Mouse (Mus musculus): Measurements from ENCODE around the gene Parp11. TPM values are rescaled to one million over a fixed set of nuclear protein-coding genes. Genes with fewer than 3 reads are reported as not detected.

Gene Parp11
- polyA plus RNA-seq, 1 experiment from 2014 or later: 85.8 TPM

- H3K27ac ChIP-seq: no peak overlapping the region
- ATAC-seq (ENCODE audit: low FRiP score): no peak
- H3K4me2 ChIP-seq (replicated peaks): no peak overlapping the region
- no peaks in the 10 kb centered on the region for H3K27me3 ChIP-seq (ENCODE audit: control insufficient read depth, insufficient read depth, low read length)
- peaks cover 13% of the 10 kb centered on the region for H3K4me1 ChIP-seq (replicated peaks; ENCODE audit: control insufficient read depth, insufficient read depth, low read length)
- WGBS: 9% methylated on average over 2 of the region's 2 CpGs
- no peaks in the 10 kb centered on the region for H3K36me3 ChIP-seq (replicated peaks; ENCODE audit: control insufficient read depth, insufficient read depth)
- H3K4me3 ChIP-seq (replicated peaks; ENCODE audit: low read length): no peak overlapping the region
- DNase-seq (ENCODE audit: low spot score): no peak
- no peaks in the 10 kb centered on the region for H3K9me3 ChIP-seq (ENCODE audit: control insufficient read depth, low read length)
- H3K9ac ChIP-seq: no peak overlapping the region
Measured at GRCm38 (mm10) chr6:127443910-127444309, 2.7 kb upstream of the Parp11 start.

GRCm38 (mm10) chr6:127444466-127444865 is 2.2 kb upstream of the Parp11 start:
- no peak overlapping the region for H3K27ac ChIP-seq
- H3K4me1 ChIP-seq (replicated peaks; ENCODE audit: control insufficient read depth, insufficient read depth, low read length): peaks cover 16% of the 10 kb centered on the region
- no peaks in the 10 kb centered on the region for H3K36me3 ChIP-seq (replicated peaks; ENCODE audit: control insufficient read depth, insufficient read depth)
- H3K9me3 ChIP-seq (ENCODE audit: control insufficient read depth, low read length): no peaks in the 10 kb centered on the region
- ATAC-seq (ENCODE audit: low FRiP score) (no peak), DNase-seq (ENCODE audit: low spot score) (no peak)
- no peaks in the 10 kb centered on the region for H3K27me3 ChIP-seq (ENCODE audit: control insufficient read depth, insufficient read depth, low read length)
- WGBS: 39% methylated on average over 4 of the region's 4 CpGs
- no peak overlapping the region for H3K4me3 ChIP-seq (replicated peaks; ENCODE audit: low read length)
- no peak overlapping the region for H3K4me2 ChIP-seq (replicated peaks)
- no peak overlapping the region for H3K9ac ChIP-seq

- H3K9me3 ChIP-seq (ENCODE audit: control insufficient read depth, low read length): no peaks in the 10 kb centered on the region
- H3K27me3 ChIP-seq (ENCODE audit: control insufficient read depth, insufficient read depth, low read length): no peaks in the 10 kb centered on the region
- ATAC-seq (ENCODE audit: low FRiP score) (no peak), DNase-seq (ENCODE audit: low spot score) (no peak)
- WGBS: 70% methylated on average over 10 of the region's 10 CpGs
- peaks cover 5% of the 10 kb centered on the region; the same call in 1 of the 2 replicates for H3K4me1 ChIP-seq (replicated peaks; ENCODE audit: control insufficient read depth, insufficient read depth, low read length)
- no peaks in the 10 kb centered on the region for H3K36me3 ChIP-seq (replicated peaks; ENCODE audit: control insufficient read depth, insufficient read depth)
- no peak overlapping the region for H3K4me2 ChIP-seq (replicated peaks)
- H3K4me3 ChIP-seq (replicated peaks; ENCODE audit: low read length): no peak overlapping the region
- H3K9ac ChIP-seq: no peak overlapping the region
- no peak overlapping the region for H3K27ac ChIP-seq
Measured at GRCm38 (mm10) chr6:127447686-127448460, 1.2 kb downstream of the Parp11 start.

- Histone ChIP-seq H3K4me1 (replicated peaks; ENCODE audit: control insufficient read depth, insufficient read depth, low read length) (peaks cover 5% of the 10 kb centered on the region; the same call in 1 of the 2 replicates), H3K27ac (peak overlapping the region; percentile 76; the same call in 1 of the 2 replicates), H3K9me3 (ENCODE audit: control insufficient read depth, low read length) (no peaks in the 10 kb centered on the region), H3K4me2 (replicated peaks) (no peak overlapping the region), H3K4me3 (replicated peaks; ENCODE audit: low read length) (no peak overlapping the region), H3K27me3 (ENCODE audit: control insufficient read depth, insufficient read depth, low read length) (no peaks in the 10 kb centered on the region), H3K9ac (no peak overlapping the region), H3K36me3 (replicated peaks; ENCODE audit: control insufficient read depth, insufficient read depth) (no peaks in the 10 kb centered on the region)
- 56% methylated on average over 2 of the region's 2 CpGs for WGBS
- ATAC-seq (ENCODE audit: low FRiP score): no peak
- no peak for DNase-seq (ENCODE audit: low spot score)
Measured at GRCm38 (mm10) chr6:127448869-127449268, 2.2 kb downstream of the Parp11 start.

- 8% methylated on average over 10 of the region's 10 CpGs for WGBS
- Histone ChIP-seq H3K4me2 (replicated peaks) (no peak overlapping the region), H3K9ac (no peak overlapping the region)
Measured at GRCm38 (mm10) chr6:127449531-127450422, 3.1 kb downstream of the Parp11 start.

GRCm38 (mm10) chr6:127453407-127454343 is 7.0 kb downstream of the Parp11 start:
- Histone ChIP-seq H3K9ac (peak overlapping the region; percentile 83), H3K4me1 (replicated peaks; ENCODE audit: control insufficient read depth, insufficient read depth, low read length) (peaks cover 16% of the 10 kb centered on the region), H3K9me3 (ENCODE audit: control insufficient read depth, low read length) (no peaks in the 10 kb centered on the region), H3K4me2 (replicated peaks) (peak overlapping the region; percentile 73), H3K4me3 (replicated peaks; ENCODE audit: low read length) (peak overlapping the region; percentile 59), H3K27me3 (ENCODE audit: control insufficient read depth, insufficient read depth, low read length) (no peaks in the 10 kb centered on the region), H3K27ac (peak overlapping the region; percentile 91), H3K36me3 (replicated peaks; ENCODE audit: control insufficient read depth, insufficient read depth) (no peaks in the 10 kb centered on the region)
- WGBS: under 1% methylated on average over 68 of the region's 70 CpGs
- ATAC-seq (ENCODE audit: low FRiP score) (peak; percentile 97), DNase-seq (ENCODE audit: low spot score) (peak; percentile 93)

More at GRCm38 (mm10) chr6:127449531-127450422, 3.1 kb downstream of the Parp11 start:
- H3K27ac ChIP-seq: peak overlapping the region; percentile 76
- ATAC-seq (ENCODE audit: low FRiP score) (no peak), DNase-seq (ENCODE audit: low spot score) (peak; percentile 55)
- no peaks in the 10 kb centered on the region for H3K9me3 ChIP-seq (ENCODE audit: control insufficient read depth, low read length)
- H3K4me3 ChIP-seq (replicated peaks; ENCODE audit: low read length): no peak overlapping the region
- peaks cover 10% of the 10 kb centered on the region for H3K4me1 ChIP-seq (replicated peaks; ENCODE audit: control insufficient read depth, insufficient read depth, low read length)
- no peaks in the 10 kb centered on the region for H3K36me3 ChIP-seq (replicated peaks; ENCODE audit: control insufficient read depth, insufficient read depth)
- H3K27me3 ChIP-seq (ENCODE audit: control insufficient read depth, insufficient read depth, low read length): no peaks in the 10 kb centered on the region

- Histone ChIP-seq H3K9ac (peak overlapping the region; percentile 83), H3K4me1 (replicated peaks; ENCODE audit: control insufficient read depth, insufficient read depth, low read length) (peaks cover 14% of the 10 kb centered on the region), H3K4me3 (replicated peaks; ENCODE audit: low read length) (peak overlapping the region; percentile 59), H3K27ac (peak overlapping the region; percentile 91), H3K36me3 (replicated peaks; ENCODE audit: control insufficient read depth, insufficient read depth) (no peaks in the 10 kb centered on the region), H3K9me3 (ENCODE audit: control insufficient read depth, low read length) (no peaks in the 10 kb centered on the region), H3K4me2 (replicated peaks) (peak overlapping the region; percentile 73), H3K27me3 (ENCODE audit: control insufficient read depth, insufficient read depth, low read length) (no peaks in the 10 kb centered on the region)
- 40% methylated on average over 10 of the region's 10 CpGs for WGBS
- ATAC-seq (ENCODE audit: low FRiP score) (no peak), DNase-seq (ENCODE audit: low spot score) (no peak)
Measured at GRCm38 (mm10) chr6:127454344-127454707, 7.7 kb downstream of the Parp11 start.

- ATAC-seq (ENCODE audit: low FRiP score) (no peak), DNase-seq (ENCODE audit: low spot score) (no peak)
- H3K4me3 ChIP-seq (replicated peaks; ENCODE audit: low read length): peak overlapping the region; percentile 59
- peak overlapping the region; percentile 10; the same call in 1 of the 2 replicates for H3K27ac ChIP-seq
- peak overlapping the region; percentile 73 for H3K4me2 ChIP-seq (replicated peaks)
- 85% methylated on average over 6 of the region's 6 CpGs for WGBS
- no peaks in the 10 kb centered on the region for H3K36me3 ChIP-seq (replicated peaks; ENCODE audit: control insufficient read depth, insufficient read depth)
- H3K27me3 ChIP-seq (ENCODE audit: control insufficient read depth, insufficient read depth, low read length): no peaks in the 10 kb centered on the region
- H3K9me3 ChIP-seq (ENCODE audit: control insufficient read depth, low read length): no peaks in the 10 kb centered on the region
- H3K9ac ChIP-seq: peak overlapping the region; percentile 83; the same call in 1 of the 2 replicates
- H3K4me1 ChIP-seq (replicated peaks; ENCODE audit: control insufficient read depth, insufficient read depth, low read length): peaks cover 11% of the 10 kb centered on the region
Measured at GRCm38 (mm10) chr6:127454809-127455208, 8.2 kb downstream of the Parp11 start.

All from hindbrain, embryonic 14.5 days (tissue).